Mouse (Mus musculus) mouse embryonic stem cell (cell line): ENCODE results near the gene Srcap.

Experiments
- in situ Hi-C, 2 experiments: fragments of 300-500 bp; cut with MboI; formaldehyde crosslinking; loops; 1 replicate in 1 of 2; 3 replicates in 1 of 2; pipeline ENCODE4 v1.14.3; 2019 to 2020; ENCODE audit warnings: low sequenced_read_pairs in 2 of 2, low pct_unique_long_range_greater_than_20kb in 1 of 2, mixed read lengths in 1 of 2; ENCODE audit not compliant: unreplicated experiment in 1 of 2

Srcap gene

DNA sequence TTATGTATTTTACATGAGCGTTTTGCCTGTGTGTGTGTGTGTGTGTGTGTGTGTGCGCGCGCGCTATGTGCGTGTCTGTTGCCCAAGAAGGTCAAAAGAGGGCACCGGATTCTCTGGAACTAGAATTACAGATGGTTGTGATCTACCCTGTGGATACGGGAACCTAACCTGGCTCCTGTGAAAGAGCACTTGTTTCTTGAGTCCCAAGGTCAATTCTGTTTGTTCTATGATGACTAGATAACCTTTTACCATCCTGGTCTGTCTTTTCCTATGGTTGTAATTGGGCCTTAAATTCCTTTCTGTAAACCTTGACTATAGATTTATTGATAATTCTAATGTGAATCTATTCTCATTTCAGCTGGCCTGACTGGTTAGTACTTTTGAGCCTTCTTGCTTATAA lies 39.8 kb downstream of the Srcap start:
- in situ Hi-C loops, result loop anchor here in 1 of 2 experiments (5.0 kb wide), 1 partner anchor 34 kb away; the partner anchor contains the start of gene Gm42715

- in situ Hi-C loops, result loop anchor here in 1 of 2 experiments (5.0 kb wide), 1 partner anchor 33 kb away; no protein-coding TSS in a partner anchor
Measured at GRCm38 (mm10) chr7:127560580-127560979, 48.8 kb downstream of the Srcap start.

DNA sequence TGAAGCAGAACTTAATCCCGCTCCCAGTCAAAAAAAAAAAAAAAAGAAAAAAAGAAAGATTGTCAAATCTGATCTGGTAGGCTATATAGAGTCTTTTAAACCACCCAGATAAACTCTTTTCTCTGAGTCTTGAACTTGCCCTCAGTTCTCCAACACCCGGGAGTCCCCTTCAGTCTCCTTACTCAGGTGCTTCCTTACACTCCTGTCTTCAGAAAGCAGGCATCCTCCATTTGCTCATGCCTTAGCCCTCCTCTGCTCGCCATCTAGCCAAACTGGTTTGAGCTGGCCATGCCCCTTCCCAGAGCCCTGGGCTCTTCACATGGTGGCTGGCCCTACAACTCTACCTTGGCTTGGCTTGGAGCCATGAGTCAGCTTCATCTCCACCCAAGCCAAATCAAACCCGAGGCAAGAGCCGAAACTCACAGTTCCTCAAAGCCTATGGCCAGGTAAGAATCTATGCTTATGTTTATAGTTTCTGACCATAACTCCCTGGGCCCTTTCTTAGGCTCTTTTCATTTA lies 49.6 kb downstream of the Srcap start, which contains the start of gene Tmem265:
TSS of gene Tmem265 (plus strand) at position 51 of the 519 bp plus-strand sequence.
- in situ Hi-C loops, result loop anchor here in 1 of 2 experiments (5.0 kb wide), 1 partner anchor 34 kb away; no protein-coding TSS in a partner anchor

DNA sequence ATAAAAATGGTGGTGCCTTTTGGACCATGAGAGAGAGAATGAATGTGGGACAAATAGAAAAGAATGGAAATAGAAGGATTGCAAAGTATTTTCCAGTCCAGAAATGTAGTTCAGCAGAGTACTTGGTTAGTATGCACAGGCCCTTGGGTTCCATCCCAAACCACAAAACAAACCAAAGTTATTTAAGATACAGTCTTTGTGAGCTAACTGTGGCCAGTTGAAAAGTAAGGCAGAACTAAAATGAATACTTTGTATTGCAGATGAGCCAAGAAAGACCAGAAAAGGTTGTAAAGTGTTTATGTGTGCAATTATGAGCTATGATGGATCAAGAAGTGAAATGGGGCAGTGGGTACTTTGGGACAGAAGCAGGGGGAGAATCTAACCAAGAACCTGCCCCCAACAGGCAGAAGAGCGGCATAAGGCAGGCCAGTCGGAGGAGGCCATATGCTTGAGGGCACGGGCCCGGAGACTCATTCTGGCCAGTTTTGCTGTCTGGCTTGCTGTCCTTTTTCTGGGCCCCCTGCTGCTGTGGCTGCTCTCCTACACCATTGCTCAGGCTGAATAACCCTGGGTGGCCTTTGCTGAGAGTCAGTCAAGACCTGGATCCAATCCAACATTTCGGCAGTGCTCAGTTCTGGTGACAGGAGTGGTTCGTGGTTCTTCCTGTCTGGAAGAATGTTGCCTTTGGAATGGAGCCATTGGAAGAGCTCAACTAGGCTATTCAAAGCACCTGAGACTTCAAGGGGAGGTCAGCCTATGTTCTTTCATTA lies 52.8 kb downstream of the Srcap start:
- in situ Hi-C loops, result loop anchor here in 1 of 2 experiments (5.0 kb wide), 1 partner anchor 37 kb away; no protein-coding TSS in a partner anchor

- in situ Hi-C loops, result no loop called here
Measured at GRCm38 (mm10) chr7:127572895-127573471, 61.2 kb downstream of the Srcap start, which contains the start of gene Phkg2. Gene Phkg2 (plus strand): TSS chr7:127573340.

DNA sequence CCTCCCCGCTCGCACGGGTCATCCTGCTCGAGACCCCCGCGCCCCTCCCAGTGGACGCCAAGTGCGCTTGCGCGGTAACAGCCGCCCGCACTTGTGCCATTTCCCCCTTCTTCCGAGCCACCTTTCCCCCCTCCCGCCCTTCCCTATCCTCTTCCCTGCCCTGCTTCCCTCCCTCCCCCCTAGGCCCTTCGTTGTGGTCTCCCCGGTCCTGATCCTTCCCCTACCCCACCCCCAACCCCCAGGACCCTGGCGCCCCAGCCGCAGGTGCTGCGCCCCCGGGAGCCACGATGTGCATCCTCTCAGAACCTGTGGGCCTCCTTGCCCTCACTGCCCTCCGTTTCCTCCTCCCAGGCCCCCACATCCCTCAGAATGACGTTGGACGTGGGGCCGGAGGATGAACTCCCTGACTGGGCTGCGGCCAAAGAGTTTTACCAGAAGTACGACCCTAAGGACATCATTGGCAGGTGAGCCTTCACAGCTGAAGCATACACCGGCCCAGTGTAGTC lies 61.8 kb downstream of the Srcap start:
- in situ Hi-C loops, result no loop called here

DNA sequence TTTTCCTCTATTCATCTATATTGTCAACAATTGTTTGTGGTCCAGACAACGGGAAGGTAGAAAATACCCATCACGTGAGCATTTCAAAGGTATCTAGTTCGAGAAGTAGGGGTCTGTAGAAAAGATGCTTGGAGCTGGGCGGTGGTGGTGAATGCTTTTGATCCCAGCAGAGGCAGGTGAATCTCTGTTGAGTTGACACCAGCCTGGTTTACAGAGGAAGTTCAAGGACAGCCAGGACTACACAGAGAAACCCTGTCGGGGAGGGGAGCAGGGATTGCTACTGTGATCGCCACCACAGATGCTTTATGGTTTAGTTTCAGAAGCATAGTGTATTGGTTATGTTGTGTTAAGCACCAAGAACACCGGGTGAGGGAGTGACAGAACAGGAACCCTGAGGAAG lies 62.3 kb downstream of the Srcap start:
- in situ Hi-C loops, result no loop called here

- in situ Hi-C loops, result no loop called here
Measured at GRCm38 (mm10) chr7:127583260-127583659, 71.5 kb downstream of the Srcap start.

- in situ Hi-C loops, result no loop called here
Measured at GRCm38 (mm10) chr7:127585031-127585430, 73.2 kb downstream of the Srcap start.

- in situ Hi-C loops, result no loop called here
Measured at GRCm38 (mm10) chr7:127586149-127586548, 74.4 kb downstream of the Srcap start.

GRCm38 (mm10) chr7:127587196-127587595 lies 75.4 kb downstream of the Srcap start:
- in situ Hi-C loops, result no loop called here

DNA sequence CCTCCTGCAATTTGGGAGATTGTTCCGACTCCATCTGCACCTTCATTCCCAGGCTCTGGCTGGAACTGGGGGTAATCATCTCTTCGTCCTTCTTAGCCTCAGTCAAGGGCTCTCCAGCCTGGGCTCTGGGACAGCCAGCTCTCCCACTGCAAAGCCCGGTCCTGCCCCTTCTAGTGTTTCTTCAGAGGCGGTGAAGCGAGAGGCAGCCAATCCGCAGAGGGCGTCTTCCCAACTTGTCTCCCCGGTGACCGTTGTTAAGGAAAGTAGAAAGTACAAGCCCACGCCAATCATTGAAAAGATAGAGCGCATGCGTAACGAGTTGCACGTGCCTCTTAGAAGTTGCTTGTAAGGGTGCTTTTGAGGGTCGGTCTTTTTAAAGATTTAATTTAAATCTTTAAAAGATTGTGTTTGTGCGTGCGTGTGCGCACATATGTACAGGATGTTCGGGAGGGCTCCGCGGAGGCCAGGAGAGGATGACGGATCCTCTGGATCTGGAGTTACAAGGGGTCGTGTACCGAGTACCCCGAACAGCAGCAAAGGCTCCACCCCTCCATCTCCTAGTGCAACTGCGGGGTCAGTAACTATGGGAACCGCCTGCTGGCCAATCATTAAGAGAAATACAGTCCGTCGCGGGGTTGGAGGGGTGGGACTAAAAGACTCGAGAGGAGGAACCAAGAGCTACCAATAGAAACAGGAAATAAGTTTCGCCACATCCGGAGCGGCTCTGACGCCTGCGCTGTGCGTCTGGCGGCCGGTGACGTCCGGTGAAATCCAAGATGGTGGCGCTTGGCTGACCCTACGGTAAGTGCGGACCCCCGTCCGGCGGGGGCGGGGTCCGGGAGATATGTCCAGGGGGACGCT lies 76.5 kb downstream of the Srcap start, which contains the start of the genes Ccdc189 and Rnf40:
TSS of gene Ccdc189 (minus strand) at position 585 of the 861 bp plus-strand sequence.
TSS of gene Rnf40 (plus strand) at position 757 of the 861 bp plus-strand sequence.
- in situ Hi-C loops, result no loop called here

DNA sequence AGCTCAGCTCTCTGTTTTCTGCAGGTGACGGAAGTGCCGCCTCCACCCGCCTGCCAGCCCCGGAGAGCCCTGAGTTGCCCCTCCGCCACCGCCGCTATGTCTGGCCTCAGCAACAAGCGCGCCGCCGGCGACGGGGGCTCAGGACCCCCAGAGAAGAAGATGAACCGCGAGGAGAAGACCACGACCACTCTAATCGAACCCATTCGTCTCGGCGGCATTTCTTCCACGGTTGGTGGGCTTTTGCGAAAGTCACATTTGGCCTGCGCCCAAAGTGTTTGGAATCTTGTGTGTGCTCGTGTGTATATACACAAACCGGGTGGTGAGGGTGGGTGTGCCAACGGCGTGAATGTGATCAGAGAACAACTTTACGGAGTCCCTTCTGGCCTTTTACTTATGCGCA lies 77.1 kb downstream of the Srcap start:
- in situ Hi-C loops, result no loop called here

DNA sequence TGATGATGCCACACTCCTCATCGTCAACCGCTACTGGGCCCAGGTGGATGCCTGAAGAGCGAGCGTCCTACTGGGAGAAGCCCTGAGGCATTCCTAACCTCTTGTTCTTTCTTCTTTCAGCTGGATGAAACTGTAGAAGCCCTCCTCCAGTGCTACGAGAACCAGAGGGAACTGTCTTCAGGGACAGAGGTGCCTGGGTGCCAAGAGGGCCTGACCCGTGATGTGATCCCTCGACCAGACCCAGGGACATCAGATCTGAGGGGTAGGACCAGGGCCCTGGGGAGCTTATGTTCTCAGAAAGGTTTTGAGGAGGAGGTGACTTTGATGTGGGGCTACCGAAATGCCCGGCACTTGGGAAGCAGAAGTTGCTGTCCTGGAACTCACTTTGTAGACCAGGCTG lies 77.9 kb downstream of the Srcap start:
- in situ Hi-C loops, result no loop called here

DNA sequence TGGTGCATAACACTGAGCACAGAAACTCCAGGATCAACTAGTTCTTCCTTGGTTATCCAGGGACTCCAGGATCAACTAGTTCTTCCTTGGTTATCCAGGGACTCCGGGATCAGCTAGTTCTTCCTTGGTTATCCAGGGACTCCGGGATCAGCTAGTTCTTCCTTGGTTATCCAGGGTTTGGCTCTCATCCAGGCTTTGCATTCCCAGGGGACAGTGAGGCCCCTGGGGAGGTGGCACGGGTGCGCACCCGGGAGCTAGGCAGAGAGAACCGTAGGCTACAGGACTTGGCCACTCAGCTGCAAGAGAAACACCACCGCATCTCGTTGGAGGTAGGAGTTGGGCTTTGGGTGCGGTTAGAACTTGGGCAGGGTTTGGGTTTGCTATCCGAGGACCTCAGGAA lies 79.3 kb downstream of the Srcap start:
- in situ Hi-C loops, result no loop called here

DNA sequence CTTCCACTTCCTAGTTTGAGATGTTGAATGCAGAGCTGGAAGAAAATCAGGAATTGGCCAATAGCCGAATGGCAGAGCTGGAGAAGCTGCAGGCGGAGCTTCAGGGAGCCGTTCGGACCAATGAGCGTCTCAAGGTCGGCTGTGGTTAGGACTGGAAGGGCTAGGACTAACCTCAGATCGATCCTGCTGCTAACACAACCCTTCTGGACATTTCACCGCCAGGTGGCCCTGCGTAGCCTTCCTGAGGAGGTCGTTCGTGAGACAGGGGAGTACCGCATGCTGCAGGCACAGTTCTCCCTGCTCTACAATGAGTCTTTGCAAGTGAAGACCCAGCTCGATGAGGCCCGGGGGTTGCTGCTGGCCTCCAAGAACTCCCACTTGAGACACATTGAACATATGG lies 80.8 kb downstream of the Srcap start:
- in situ Hi-C loops, result no loop called here

DNA sequence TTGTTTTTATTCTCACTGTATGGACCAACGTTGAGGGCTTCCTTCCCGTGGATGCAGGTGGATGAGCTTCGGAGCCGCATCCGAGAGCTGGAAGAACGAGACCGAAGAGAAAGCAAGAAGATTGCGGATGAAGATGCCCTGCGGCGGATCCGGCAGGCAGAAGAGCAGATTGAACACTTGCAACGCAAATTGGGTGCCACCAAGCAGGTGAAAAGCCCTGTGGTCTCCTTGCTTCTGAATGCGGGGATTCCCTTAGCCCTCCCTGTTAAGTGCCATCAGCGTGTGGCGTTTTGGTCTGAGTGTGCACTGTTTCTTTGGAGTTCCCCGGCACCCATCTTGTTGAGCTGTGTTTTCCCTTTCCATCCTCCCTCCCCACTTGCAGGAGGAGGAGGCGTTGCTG lies 85.0 kb downstream of the Srcap start:
- in situ Hi-C loops, result no loop called here

- in situ Hi-C loops, result no loop called here
Measured at GRCm38 (mm10) chr7:127600612-127601011, 88.8 kb downstream of the Srcap start.
